Mouse (Mus musculus) mouse trophoblast stem cell (cell line): ENCODE measurements at regions not wholly inside any gene's neighbourhood (a gene's known extent, or its start where the extent isn't known, plus 50 kb on each side); places are given as distances from the start of the nearest gene placed in this dataset.

ENCODE experiments used
- in situ Hi-C, 2 experiments: fragments of 300-500 bp; cut with MseI, MboI; formaldehyde crosslinking; loops; 2 replicates in 1 of 2; 3 replicates in 1 of 2; pipeline ENCODE4 v1.15.1; 2025

DNA sequence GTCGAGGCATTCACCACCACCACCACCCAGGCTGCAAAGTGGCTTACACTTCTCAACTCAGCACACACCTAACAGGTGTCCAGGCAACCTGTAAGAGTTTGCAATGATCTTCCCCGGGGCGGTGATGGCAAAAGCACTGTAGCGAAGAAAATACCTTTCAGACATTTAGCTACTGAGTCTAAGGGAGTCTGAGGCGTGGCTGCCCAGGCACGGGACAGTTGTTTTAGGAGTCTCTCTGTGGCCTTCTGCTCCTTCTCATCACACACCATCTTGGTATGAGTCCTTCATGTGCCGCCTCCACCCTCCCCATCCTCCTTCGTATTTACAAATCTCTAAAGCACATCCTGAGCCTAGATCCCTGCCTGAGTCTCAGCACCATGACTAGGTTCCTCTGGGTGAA lies 186.0 kb downstream of the Setd4 start:
- in situ Hi-C loops: no loop called here

GRCm38 (mm10) chr16:93392024-93392675 lies 211.7 kb downstream of the Setd4 start:
- in situ Hi-C loops: no loop called here

DNA sequence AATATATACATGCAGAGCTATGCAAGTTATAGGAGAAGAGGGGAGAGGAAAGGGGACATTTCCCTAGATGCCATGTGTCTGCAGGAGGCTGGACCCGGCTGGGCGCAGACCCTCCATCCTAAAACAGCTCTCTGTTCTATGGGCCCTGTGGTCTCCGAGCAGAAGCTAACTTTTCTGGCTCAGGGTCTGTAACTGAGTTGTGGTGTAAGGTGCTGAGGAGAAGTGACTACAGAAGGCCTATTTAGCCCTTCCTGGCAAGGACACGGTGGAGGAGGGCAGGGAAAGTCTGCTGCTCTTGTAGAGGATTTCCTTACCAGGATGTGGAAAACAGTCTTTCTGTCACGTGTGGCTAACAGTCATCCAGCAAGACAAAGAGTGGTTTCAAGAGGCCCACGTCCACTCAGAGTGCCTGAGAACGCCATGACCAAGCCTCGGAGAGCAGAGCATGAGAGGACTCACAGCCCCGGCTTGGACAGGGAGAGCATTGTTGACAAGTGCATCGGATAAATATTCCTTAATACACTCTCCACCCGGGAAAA lies 216.2 kb downstream of the Setd4 start:
- in situ Hi-C loops: no loop called here

DNA sequence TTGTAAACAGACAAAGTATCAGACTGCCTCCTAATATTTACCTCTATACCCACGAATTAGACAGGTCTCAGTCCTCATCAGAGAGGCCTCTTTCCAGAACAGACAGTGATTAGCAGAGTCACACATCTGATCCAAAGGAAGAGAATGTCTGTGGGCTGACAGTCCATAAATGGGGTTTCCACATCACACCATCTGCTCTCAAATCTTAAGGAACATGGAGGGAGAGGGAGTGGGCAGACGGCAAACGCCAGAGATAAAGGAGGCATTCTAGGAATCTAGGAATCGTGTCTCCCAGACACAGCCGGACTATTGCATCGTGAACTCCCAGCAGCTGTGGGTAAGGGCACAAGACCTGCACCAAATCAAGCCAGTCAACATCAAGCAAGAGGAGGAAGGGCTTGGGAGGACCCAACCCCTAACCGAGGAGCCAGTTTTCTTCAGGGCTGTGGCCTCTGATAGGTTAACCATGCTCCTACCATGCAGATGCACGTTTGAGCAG lies 219.8 kb downstream of the Setd4 start:
- in situ Hi-C loops: no loop called here

- in situ Hi-C loops: no loop called here
Measured at GRCm38 (mm10) chr16:93382945-93383344, 220.9 kb downstream of the Setd4 start.

DNA sequence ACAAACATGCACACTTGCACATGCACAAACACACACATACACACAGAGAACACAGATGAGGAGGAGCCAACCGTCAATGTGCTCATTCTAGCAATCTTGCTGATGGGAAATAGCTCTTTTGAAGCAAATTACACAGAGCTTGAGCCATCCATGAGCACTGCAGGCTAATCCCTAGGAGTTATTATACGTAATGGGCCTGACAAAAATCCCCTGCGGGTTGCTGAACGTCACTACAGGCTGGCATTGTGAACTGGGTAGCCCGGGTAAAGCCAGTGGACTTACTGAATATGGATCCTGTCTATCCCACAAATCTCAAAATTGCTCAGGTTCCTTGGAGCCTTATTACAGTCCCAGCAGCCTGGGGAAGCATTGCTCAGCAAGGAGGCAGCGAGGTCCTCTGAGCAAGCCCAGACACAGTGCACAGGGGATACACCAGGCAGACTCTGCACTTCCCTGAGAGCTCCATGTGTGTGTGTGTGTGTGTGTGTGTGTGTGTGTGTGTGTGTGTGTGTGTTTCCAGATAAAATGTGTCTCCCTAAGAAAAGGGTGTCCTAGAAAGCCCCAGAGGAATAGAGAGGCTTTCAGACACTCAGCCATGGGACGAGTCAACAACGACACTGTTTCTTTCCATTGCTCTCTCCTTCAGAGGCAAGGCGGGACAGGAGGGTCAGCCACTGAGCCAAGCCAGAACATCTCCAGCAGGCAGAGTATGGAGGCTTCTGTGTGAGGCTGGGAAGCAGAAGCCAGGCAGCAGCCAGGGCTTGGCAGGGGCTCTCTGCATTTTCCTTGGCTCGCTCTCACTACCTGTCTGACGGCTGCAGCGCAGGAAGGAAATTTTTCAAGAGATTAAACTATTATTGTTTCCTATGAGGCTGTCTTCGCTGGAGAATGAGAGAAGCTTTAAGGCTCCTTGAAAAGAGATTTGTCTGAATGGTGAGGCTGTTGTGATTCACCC lies 222.9 kb downstream of the Setd4 start:
- in situ Hi-C loops: no loop called here

GRCm38 (mm10) chr16:93380117-93380516 lies 223.7 kb downstream of the Setd4 start:
- in situ Hi-C loops: no loop called here

DNA sequence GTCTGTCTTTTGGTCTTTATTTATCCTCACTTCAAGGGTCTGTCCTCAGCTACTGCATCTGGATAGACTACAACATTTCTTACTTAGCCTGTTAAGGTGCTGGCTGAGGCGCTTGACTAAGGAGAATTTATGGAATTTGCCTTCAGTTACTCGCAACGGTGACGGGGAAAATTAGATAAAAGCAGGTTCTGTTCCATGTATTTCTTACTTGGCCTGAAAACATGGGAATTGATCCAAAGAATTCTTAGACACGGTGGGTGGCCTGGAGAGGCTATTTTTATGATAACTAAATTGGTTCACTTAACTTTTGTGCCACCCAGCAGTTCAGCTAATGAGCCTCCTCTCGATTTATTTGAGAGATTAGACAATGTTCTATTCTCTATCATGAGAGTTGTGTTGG lies 224.3 kb downstream of the Setd4 start:
- in situ Hi-C loops: no loop called here

DNA sequence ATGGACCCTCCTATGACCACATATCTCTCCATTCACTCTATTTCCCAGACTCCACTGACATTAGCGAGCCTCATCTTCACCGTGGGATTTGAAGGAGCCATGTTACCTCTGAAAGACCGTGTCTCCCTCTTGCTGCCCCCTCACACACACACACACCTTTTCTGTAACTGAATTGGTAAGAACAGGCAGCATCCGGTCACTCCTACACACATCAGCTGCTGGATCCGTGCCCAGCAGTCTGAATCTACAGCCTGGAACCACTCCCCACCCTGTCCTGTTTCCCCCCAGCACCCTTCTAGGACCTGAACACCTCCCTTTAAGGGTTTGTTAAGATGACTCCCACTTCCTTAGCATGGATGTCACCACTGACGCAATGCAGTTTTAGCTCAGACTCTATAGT lies 229.2 kb downstream of the Setd4 start:
- in situ Hi-C loops: no loop called here

DNA sequence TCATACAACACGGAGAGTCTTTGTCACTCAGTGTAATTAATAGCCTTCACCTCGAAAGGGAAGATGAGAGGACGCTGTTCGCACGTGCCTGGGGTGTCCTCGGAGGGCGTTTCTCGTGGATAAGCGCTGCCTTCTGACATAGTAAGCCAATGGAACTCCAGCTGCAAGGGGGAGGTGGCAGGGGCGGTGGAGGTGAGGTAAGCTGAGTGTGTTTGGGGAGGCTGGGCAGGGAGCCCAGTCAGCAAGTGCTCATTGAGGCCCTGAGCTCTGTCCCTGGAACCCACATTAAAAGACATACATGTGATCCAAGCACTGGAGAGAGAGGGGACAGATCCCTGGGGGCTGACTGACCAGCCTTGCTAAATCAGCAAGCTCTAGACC lies 234.1 kb downstream of the Setd4 start:
- in situ Hi-C loops: no loop called here

DNA sequence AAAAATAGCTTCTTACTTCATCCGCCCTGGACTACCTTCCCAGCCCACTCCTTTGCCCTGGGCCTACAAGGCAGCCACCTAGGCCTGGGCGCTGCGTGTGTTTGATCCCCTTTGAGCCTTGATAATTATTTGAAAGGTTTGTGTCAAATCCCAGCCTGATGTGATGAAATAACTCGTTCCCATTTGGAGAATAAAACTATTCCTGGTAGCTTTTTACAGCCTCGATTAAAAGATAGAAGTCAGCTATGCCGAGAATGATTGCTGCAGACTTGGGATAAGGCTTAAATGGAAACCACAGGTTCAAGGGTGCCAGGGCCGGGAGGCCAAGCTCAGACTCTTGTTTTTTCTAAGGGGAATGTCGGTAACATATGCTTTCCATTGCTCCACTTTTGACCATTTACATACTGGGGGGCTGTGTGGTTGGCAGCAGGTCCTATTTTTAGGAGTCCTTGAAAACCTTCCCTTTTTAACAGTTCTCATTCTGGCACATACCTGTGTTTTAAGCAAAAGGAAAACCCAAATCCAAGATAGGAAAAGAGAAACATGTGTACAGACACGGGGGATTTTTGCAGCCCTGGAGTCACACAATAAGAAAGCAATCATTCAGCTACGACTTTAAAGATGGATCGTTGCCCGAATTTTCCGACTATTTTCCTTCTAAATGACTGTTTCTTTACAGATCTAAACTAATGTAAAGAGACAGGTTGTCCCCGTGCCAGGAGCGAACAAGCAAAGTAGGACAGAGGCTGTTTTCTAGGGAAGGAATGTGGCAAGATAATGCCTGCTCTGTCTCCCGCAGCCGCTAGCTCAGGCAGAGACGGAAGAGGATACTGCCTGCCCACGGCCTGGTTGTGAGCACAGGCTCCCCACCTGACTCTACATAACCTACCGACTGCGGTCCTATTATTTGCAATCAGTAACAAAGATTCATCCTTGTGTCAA lies 234.8 kb downstream of the Setd4 start:
- in situ Hi-C loops: no loop called here

DNA sequence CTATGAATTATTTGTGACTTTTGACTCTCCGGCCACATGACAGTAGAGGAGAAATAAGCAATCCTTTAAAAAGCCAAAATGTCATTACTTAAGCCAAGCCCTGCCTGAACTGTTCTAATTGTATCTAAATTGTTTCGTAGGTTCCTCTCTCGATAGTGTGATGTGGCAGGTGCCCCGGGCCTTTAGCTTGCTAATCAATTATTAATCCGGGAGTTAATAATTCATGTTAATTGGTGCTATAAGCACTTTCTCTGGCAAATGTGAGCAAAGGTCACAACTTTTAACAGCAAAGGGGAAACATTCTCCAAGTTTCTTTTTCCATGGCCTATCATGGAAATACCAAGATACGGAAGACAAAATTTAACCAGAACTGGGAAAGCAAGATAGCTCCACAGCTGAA lies 235.9 kb downstream of the Setd4 start:
- in situ Hi-C loops: no loop called here

DNA sequence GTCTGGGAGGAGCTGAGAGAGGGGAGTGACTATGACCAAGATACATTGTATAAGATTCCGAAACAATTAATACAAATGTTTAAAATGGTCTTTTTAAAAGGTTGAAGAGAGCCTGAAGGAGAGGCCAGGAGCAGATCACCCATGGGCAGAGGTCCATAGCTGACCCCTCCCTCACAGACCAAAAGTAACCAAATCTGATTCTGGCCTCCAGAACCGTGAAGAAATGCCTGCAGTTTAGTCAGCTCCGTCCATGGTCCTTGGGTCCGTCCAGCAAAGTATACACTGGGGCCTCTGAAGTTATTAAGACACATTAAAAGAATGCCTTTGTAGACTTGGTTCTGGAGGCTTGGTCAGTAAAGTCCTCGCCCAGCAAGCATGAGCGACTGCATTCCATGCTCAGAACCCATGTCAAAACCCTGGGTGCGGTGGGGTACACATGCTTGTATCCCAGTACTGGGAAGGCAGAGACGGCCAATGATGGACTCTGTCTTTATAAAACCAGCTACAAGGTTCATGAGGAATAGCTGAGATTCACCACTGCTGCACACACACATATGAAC lies 236.5 kb downstream of the Setd4 start:
- in situ Hi-C loops: no loop called here

- in situ Hi-C loops: no loop called here
Measured at GRCm38 (mm10) chr16:93366383-93366941, 237.4 kb downstream of the Setd4 start.

GRCm38 (mm10) chr16:93365236-93365951 lies 238.5 kb downstream of the Setd4 start:
- in situ Hi-C loops: no loop called here

DNA sequence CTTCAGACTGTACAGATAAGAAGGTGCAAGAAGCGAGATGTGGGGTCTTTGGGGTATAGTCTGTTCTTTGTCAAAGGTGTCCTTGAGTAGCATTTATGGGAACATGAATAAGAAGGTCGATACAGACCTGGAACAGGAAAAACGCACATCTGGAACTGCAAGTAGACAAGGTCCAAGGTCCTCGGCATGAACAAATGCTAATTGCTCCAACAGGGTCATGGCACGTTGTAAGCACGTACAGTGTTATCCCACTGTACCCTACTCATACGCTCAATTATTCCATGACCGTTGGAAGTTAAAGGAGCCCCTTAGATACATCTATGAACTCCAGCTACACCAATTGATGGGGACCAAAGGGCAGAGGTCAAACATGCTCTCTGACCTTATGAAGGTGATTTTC lies 244.1 kb downstream of the Setd4 start:
- in situ Hi-C loops: no loop called here

GRCm38 (mm10) chr16:93358613-93359012 lies 245.2 kb downstream of the Setd4 start:
- in situ Hi-C loops: no loop called here

DNA sequence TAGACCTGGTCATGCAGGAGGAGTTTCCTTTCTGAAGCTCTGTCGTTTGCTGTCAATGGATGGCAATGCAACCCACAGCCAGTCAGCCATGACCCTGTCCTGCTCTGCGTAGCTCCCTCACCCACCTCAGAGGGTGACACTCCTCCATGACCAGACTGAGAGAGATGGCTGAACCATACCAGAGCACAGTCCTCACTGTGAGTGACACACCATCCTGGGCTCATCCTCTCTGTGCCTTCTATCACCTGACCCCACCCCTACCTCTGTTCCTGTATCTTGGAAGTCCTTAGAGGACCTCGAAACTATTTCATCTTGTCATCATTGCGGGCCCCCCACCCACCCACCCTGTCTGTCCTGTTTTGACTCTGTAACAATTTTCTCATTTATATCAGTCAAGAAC lies 245.7 kb downstream of the Setd4 start:
- in situ Hi-C loops: no loop called here

DNA sequence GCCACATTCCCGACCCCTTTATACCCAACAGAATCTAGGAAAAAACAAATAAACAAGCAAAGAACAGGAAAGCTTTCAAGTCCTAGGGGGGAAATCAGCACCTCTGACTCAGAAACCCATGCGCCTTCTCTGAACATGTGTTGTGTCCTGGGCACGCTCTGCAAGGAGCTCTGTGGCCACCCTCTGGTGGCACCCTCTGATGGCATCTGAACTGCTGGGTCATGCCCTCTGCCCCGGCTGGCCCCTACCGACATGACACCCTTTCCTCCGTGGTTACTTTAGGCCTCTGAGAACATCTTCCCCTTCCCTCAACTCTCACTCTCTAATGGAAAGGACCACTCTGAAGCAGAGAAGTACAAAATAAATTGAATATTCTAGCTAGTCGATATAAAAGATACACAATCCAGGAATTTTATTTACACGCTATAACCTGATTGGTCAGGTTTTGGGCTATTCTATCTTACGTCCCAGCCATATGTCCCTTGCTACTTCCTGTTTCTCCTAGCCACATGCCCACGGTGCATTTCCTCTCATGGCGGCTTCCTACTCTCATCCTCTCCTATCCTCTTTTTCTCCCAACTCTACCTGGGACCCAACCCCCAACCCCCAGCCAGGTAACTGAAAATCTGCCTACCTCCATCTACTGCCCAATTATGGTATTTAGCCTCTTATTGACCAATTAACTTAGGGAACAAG lies 248.5 kb downstream of the Setd4 start:
- in situ Hi-C loops: no loop called here

- in situ Hi-C loops: no loop called here
Measured at GRCm38 (mm10) chr16:93353971-93354370, 249.9 kb downstream of the Setd4 start.
